Mouse (Mus musculus) c-Kit-positive CD71-positive TER-119-positive erythroid progenitor cells, embryonic 14.5 days (primary cell): ENCODE results near the gene Ahrr.

ENCODE experiments used
- DNase-seq: peaks from one replicate; pipeline ENCODE4 v3.0.0-alpha.2; 2013; ENCODE audit warnings: low spot score

Ahrr gene

GRCm38 (mm10) chr13:74292167-74292566 is at the start of gene Ahrr:
TSS of gene Ahrr (minus strand) at chr13:74292331.
- peak; percentile 44 for DNase-seq

GRCm38 (mm10) chr13:74341036-74341435 is 48.9 kb upstream of the Ahrr start:
- peak; percentile 45 for DNase-seq

GRCm38 (mm10) chr13:74329321-74329720 is 37.2 kb upstream of the Ahrr start:
- DNase-seq: no peak

GRCm38 (mm10) chr13:74317170-74317849 is 25.2 kb upstream of the Ahrr start, which contains the start of gene Pdcd6:
TSS of gene Pdcd6 (minus strand) at chr13:74317580.
- peak; percentile 97 for DNase-seq

- no peak for DNase-seq
These were observed 24.6 kb upstream of the Ahrr start for GRCm38 (mm10) chr13:74316789-74317169.

GRCm38 (mm10) chr13:74316386-74316785 is 24.3 kb upstream of the Ahrr start:
- no peak for DNase-seq

GRCm38 (mm10) chr13:74314616-74315015 is 22.5 kb upstream of the Ahrr start:
- no peak for DNase-seq

GRCm38 (mm10) chr13:74305780-74306179 is 13.6 kb upstream of the Ahrr start:
- no peak for DNase-seq

- DNase-seq: no peak
These were observed 13.2 kb upstream of the Ahrr start for GRCm38 (mm10) chr13:74305380-74305779.

GRCm38 (mm10) chr13:74302050-74303037 is 10.2 kb upstream of the Ahrr start:
- no peak for DNase-seq

- no peak for DNase-seq
These were observed 9.5 kb upstream of the Ahrr start for GRCm38 (mm10) chr13:74301607-74301984.

- peak; percentile 48 for DNase-seq
These were observed 8.9 kb upstream of the Ahrr start for GRCm38 (mm10) chr13:74300925-74301606.

GRCm38 (mm10) chr13:74296376-74296775 is 4.2 kb upstream of the Ahrr start:
- DNase-seq: no peak

GRCm38 (mm10) chr13:74289646-74290045 is 2.5 kb downstream of the Ahrr start:
- DNase-seq: no peak

GRCm38 (mm10) chr13:74282299-74282698 is 9.8 kb downstream of the Ahrr start:
- no peak for DNase-seq

GRCm38 (mm10) chr13:74275726-74276125 is 16.4 kb downstream of the Ahrr start:
- peak; percentile 60 for DNase-seq

GRCm38 (mm10) chr13:74260231-74260992 is 31.7 kb downstream of the Ahrr start:
- DNase-seq: no peak

- DNase-seq: no peak
These were observed 32.5 kb downstream of the Ahrr start for GRCm38 (mm10) chr13:74259460-74260230.

GRCm38 (mm10) chr13:74246494-74246893 is 45.6 kb downstream of the Ahrr start:
- no peak for DNase-seq

- no peak for DNase-seq
These were observed 46.3 kb downstream of the Ahrr start for GRCm38 (mm10) chr13:74245899-74246231.
